Mouse (Mus musculus) embryonic fibroblast, embryonic 13.5 days (primary cell): ENCODE data around the gene Sprr2f.

Experiments
- CTCF ChIP-seq: IDR thresholded peaks from 2 replicates; pipeline ENCODE4 v1.5.1; 2011; ENCODE audit warnings: mild to moderate bottlenecking, control low read depth, low read length, moderate library complexity, borderline replicate concordance; ENCODE audit not compliant: insufficient read depth
- POLR2A ChIP-seq: IDR thresholded peaks from 2 replicates; pipeline ENCODE4 v1.6.1; 2011; ENCODE audit warnings: low read depth, mild to moderate bottlenecking, control low read depth, low read length, moderate library complexity

- TF ChIP-seq POLR2A (no peak), CTCF (no peak)
These were observed 20.4 kb downstream of the Sprr2f start, which contains the start of gene Sprr2h for GRCm38 (mm10) chr3:92385385-92385784.
